Mouse (Mus musculus): Measurements from ENCODE around the gene Unc13b. TPM values are rescaled to one million over a fixed set of nuclear protein-coding genes. Genes with fewer than 3 reads are reported as not detected.

The Unc13b gene
- polyA plus RNA-seq, 1 experiment: 2.7 TPM

GRCm38 (mm10) chr4:43019641-43020465 is 38.9 kb upstream of the Unc13b start:
- Histone ChIP-seq H3K36me3 (ENCODE audit: control insufficient read depth, insufficient read depth, low read length) (peaks cover 30% of the 10 kb centered on the region), H3K27me3 (ENCODE audit: control insufficient read depth, insufficient read depth, low read length) (no peaks in the 10 kb centered on the region), H3K27ac (ENCODE audit: control insufficient read depth, insufficient read depth, low read length) (no peak overlapping the region), H3K4me3 (ENCODE audit: control insufficient read depth, insufficient read depth, low read length) (no peak overlapping the region), H3K4me1 (replicated peaks; ENCODE audit: control insufficient read depth, insufficient read depth, low read length) (peaks cover 5% of the 10 kb centered on the region)
- DNase-seq: no peak
- 99% methylated on average over 23 of the region's 23 CpGs for WGBS
- no peak for TF ChIP-seq POLR2A (IDR thresholded peaks at IDR 0.05; ENCODE audit: control insufficient read depth, extremely low read depth, insufficient read depth, low read length, poor library complexity)
- TF ChIP-seq CTCF (IDR thresholded peaks at IDR 0.05; ENCODE audit: borderline replicate concordance, control insufficient read depth, extremely low read depth, insufficient read depth, low read length, poor library complexity): no peak

- TF ChIP-seq CTCF (IDR thresholded peaks at IDR 0.05; ENCODE audit: borderline replicate concordance, control insufficient read depth, extremely low read depth, insufficient read depth, low read length, poor library complexity) (no peak), POLR2A (IDR thresholded peaks at IDR 0.05; ENCODE audit: control insufficient read depth, extremely low read depth, insufficient read depth, low read length, poor library complexity) (no peak)
- Histone ChIP-seq H3K4me3 (ENCODE audit: control insufficient read depth, insufficient read depth, low read length) (no peak overlapping the region), H3K27me3 (ENCODE audit: control insufficient read depth, insufficient read depth, low read length) (no peaks in the 10 kb centered on the region), H3K36me3 (ENCODE audit: control insufficient read depth, insufficient read depth, low read length) (peaks cover 30% of the 10 kb centered on the region), H3K4me1 (replicated peaks; ENCODE audit: control insufficient read depth, insufficient read depth, low read length) (peaks cover 8% of the 10 kb centered on the region), H3K27ac (ENCODE audit: control insufficient read depth, insufficient read depth, low read length) (no peak overlapping the region)
- no peak for DNase-seq
- 97% methylated on average over 16 of the region's 16 CpGs for WGBS
Observed at GRCm38 (mm10) chr4:43020876-43021275, 37.9 kb upstream of the Unc13b start.

- DNase-seq: no peak
- Histone ChIP-seq H3K27me3 (ENCODE audit: control insufficient read depth, insufficient read depth, low read length) (no peaks in the 10 kb centered on the region), H3K4me3 (ENCODE audit: control insufficient read depth, insufficient read depth, low read length) (no peak overlapping the region), H3K4me1 (replicated peaks; ENCODE audit: control insufficient read depth, insufficient read depth, low read length) (peaks cover 8% of the 10 kb centered on the region), H3K36me3 (ENCODE audit: control insufficient read depth, insufficient read depth, low read length) (peaks cover 30% of the 10 kb centered on the region), H3K27ac (ENCODE audit: control insufficient read depth, insufficient read depth, low read length) (no peak overlapping the region)
- WGBS: 93% methylated on average over 17 of the region's 17 CpGs
- TF ChIP-seq POLR2A (IDR thresholded peaks at IDR 0.05; ENCODE audit: control insufficient read depth, extremely low read depth, insufficient read depth, low read length, poor library complexity) (no peak), CTCF (IDR thresholded peaks at IDR 0.05; ENCODE audit: borderline replicate concordance, control insufficient read depth, extremely low read depth, insufficient read depth, low read length, poor library complexity) (no peak)
Observed at GRCm38 (mm10) chr4:43021341-43021740, 37.4 kb upstream of the Unc13b start.

- TF ChIP-seq POLR2A (IDR thresholded peaks at IDR 0.05; ENCODE audit: control insufficient read depth, extremely low read depth, insufficient read depth, low read length, poor library complexity) (no peak), CTCF (IDR thresholded peaks at IDR 0.05; ENCODE audit: borderline replicate concordance, control insufficient read depth, extremely low read depth, insufficient read depth, low read length, poor library complexity) (no peak)
- Histone ChIP-seq H3K27ac (ENCODE audit: control insufficient read depth, insufficient read depth, low read length) (no peak overlapping the region), H3K36me3 (ENCODE audit: control insufficient read depth, insufficient read depth, low read length) (peaks cover 17% of the 10 kb centered on the region), H3K4me1 (replicated peaks; ENCODE audit: control insufficient read depth, insufficient read depth, low read length) (peaks cover 8% of the 10 kb centered on the region), H3K4me3 (ENCODE audit: control insufficient read depth, insufficient read depth, low read length) (0 out of 2 replicates have a peak overlapping the region, but pooled peaks have one; percentile 74), H3K27me3 (ENCODE audit: control insufficient read depth, insufficient read depth, low read length) (no peaks in the 10 kb centered on the region)
- 87% methylated on average over 14 of the region's 14 CpGs for WGBS
- DNase-seq: no peak
Observed at GRCm38 (mm10) chr4:43024673-43025072, 34.1 kb upstream of the Unc13b start.

- H3K4me1 ChIP-seq (replicated peaks; ENCODE audit: control insufficient read depth, insufficient read depth, low read length): peaks cover 10% of the 10 kb centered on the region
- peak within 1 kb of the TSS; percentile 74 for H3K4me3 ChIP-seq (ENCODE audit: control insufficient read depth, insufficient read depth, low read length)
- TF ChIP-seq CTCF (IDR thresholded peaks at IDR 0.05; ENCODE audit: borderline replicate concordance, control insufficient read depth, extremely low read depth, insufficient read depth, low read length, poor library complexity) (peak; percentile 90), POLR2A (IDR thresholded peaks at IDR 0.05; ENCODE audit: control insufficient read depth, extremely low read depth, insufficient read depth, low read length, poor library complexity) (no peak)
- WGBS: 7% methylated on average over 42 of the region's 42 CpGs
- no peaks in the 10 kb centered on the region for H3K27me3 ChIP-seq (ENCODE audit: control insufficient read depth, insufficient read depth, low read length)
- H3K36me3 ChIP-seq (ENCODE audit: control insufficient read depth, insufficient read depth, low read length): peaks cover 17% of the 10 kb centered on the region
- peak; percentile 89 for DNase-seq
- peak within 1 kb of the TSS; percentile 75 for H3K27ac ChIP-seq (ENCODE audit: control insufficient read depth, insufficient read depth, low read length)
Observed at GRCm38 (mm10) chr4:43025084-43025960, 33.4 kb upstream of the Unc13b start, which contains the start of gene Pigo. Gene Pigo (minus strand): TSS chr4:43025819.

GRCm38 (mm10) chr4:43029121-43029520 is 29.6 kb upstream of the Unc13b start:
- WGBS: 98% methylated on average over 7 of the region's 7 CpGs
- H3K36me3 ChIP-seq (ENCODE audit: control insufficient read depth, insufficient read depth, low read length): no peaks in the 10 kb centered on the region

More at GRCm38 (mm10) chr4:43029121-43029520, 29.6 kb upstream of the Unc13b start:
- H3K27me3 ChIP-seq (ENCODE audit: control insufficient read depth, insufficient read depth, low read length): no peaks in the 10 kb centered on the region
- TF ChIP-seq POLR2A (IDR thresholded peaks at IDR 0.05; ENCODE audit: control insufficient read depth, extremely low read depth, insufficient read depth, low read length, poor library complexity): no peak
- no peak for TF ChIP-seq CTCF (IDR thresholded peaks at IDR 0.05; ENCODE audit: borderline replicate concordance, control insufficient read depth, extremely low read depth, insufficient read depth, low read length, poor library complexity)
- DNase-seq: no peak
- H3K27ac ChIP-seq (ENCODE audit: control insufficient read depth, insufficient read depth, low read length): no peak overlapping the region
- H3K4me3 ChIP-seq (ENCODE audit: control insufficient read depth, insufficient read depth, low read length): no peak overlapping the region
- peaks cover 18% of the 10 kb centered on the region for H3K4me1 ChIP-seq (replicated peaks; ENCODE audit: control insufficient read depth, insufficient read depth, low read length)
